Mouse (Mus musculus): ENCODE results near the gene Aff4. TPM values are rescaled to one million over a fixed set of nuclear protein-coding genes. Genes with fewer than 3 reads are reported as not detected.
A peak's percentile ranks its signal among the peaks of the same experiment; 100 is the strongest.
"Not testable (repeated sequence)": the region's sequence is repeated elsewhere in the genome, so short reads cannot be mapped to it uniquely, and the experiment has no call there.

Aff4 gene
- total RNA-seq, 1 experiment from 2014 or later = 183 TPM

DNA sequence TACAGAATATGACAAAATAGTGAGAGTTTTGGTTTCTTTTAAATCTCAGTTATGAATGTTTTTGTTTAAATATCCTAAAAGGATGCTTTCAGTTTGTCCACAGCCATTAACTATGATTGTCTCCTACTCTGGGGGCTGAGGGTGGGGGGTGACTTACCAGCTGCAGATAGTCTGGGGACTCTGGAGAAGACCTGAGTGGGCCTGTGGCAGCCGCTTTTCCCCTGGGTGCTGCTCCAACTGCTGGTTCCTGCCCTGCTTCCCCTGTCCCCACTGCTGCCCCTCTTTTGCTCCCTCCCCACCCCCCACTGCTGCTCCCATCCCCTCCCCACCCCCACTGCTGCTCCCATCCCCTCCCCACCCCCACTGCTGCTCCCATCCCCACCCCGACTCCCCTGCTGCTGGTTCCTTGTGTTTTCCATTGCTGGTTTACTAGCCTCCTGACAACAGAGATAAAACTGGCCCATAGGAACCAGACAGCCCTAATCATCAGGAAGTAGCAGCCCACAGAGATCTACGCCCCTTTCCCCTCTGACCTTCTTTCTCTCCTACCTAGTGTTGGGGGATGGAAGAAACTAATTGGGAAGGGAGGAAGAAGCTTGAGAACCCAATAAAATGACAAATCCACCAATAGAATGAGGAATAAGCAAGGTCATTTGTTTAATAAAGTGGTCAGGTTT, 15.0 kb upstream of the Aff4 start:
- no peak for ATAC-seq (ENCODE audit: extremely low read depth, insufficient number of reproducible peaks, low FRiP score, poor library complexity, severe bottlenecking)

DNA sequence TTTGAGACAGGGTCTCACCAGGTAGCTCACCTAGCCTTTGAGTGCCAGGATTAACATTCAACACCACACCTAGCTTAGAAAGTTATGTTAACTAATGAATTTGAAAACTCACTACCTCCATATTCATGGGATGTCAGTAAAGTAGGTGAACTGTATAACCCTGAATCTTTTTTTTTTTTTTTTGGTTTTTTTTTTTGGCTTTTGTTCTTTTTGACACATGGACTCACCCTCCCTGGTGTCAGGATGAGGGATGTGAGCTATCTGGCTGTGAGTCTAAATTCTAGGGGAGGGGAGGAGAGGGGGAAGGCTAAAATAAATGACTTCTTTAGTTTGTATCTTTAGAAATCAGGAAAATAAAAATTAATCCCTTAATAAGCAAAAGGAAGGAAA, 14.5 kb upstream of the Aff4 start:
- ATAC-seq (ENCODE audit: extremely low read depth, insufficient number of reproducible peaks, low FRiP score, poor library complexity, severe bottlenecking) = no peak

- ATAC-seq (ENCODE audit: extremely low read depth, insufficient number of reproducible peaks, low FRiP score, poor library complexity, severe bottlenecking) = no peak
Measured at GRCm38 (mm10) chr11:53336924-53337323, 13.7 kb upstream of the Aff4 start.

GRCm38 (mm10) chr11:53337684-53338083, 12.9 kb upstream of the Aff4 start:
- no peak for ATAC-seq (ENCODE audit: extremely low read depth, insufficient number of reproducible peaks, low FRiP score, poor library complexity, severe bottlenecking)

GRCm38 (mm10) chr11:53341019-53341418, 9.6 kb upstream of the Aff4 start:
- ATAC-seq (ENCODE audit: extremely low read depth, insufficient number of reproducible peaks, low FRiP score, poor library complexity, severe bottlenecking) = not testable (repeated sequence)

GRCm38 (mm10) chr11:53342711-53343110, 7.9 kb upstream of the Aff4 start:
- ATAC-seq (ENCODE audit: extremely low read depth, insufficient number of reproducible peaks, low FRiP score, poor library complexity, severe bottlenecking) = peak; percentile 91

DNA sequence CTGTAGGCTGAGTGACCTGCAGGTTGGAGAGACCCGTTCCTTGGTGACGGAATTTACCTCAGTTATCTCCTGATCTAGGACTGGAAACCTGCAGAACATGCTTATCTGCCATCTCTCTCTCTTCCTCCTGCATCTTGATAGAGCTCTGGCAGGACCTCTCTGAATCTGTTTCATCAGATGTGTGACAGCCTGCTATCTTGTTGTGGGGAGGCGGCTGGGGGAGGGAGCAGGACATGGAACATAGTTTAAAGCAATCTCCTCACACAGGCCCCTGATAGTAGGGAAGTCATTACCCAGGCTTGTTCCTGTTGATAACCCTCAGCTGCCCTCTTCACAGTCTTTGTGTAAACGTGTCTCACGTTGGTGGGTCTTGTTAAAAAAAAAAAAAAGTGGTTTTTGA, 5.3 kb upstream of the Aff4 start:
- ATAC-seq (ENCODE audit: extremely low read depth, insufficient number of reproducible peaks, low FRiP score, poor library complexity, severe bottlenecking) = no peak

GRCm38 (mm10) chr11:53345738-53346137, 4.9 kb upstream of the Aff4 start:
- no peak for ATAC-seq (ENCODE audit: extremely low read depth, insufficient number of reproducible peaks, low FRiP score, poor library complexity, severe bottlenecking)

DNA sequence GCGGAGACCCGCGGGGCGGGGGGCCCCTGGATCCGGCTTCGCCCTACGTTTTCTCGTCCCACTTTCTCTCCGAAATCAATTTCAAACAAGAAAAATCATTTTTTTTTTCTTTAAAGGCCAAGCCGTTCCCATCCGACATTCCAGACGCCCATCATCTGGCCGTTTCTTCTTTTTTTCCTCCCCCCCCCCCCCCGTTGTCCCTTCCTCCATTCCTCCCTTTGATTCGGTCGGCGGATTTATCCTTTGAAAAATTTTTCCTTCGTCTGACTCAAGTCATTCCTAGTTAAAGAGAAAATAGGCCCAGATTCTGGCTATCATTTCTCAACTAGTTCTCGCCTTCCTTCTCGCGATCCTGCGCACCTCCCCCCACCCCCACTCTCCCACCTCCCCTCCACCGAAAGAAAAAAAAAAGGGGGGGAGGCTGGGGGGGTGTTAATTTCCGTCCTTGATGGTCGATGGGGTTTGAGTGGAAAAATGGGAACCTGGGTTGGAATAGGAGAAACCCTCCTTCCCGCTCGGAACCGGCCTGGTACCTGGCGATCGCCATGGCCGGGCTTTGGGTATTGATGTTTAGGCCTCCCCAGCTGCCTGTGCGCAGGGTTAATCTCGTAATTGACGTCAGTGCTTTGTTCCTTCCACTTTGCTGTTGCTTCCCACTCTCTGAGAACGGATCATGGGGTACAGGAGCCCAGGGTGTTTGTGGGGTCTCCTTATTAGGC, 750 bp downstream of the Aff4 start:
- peak; percentile 35; the same call in 1 of the 2 replicates for ATAC-seq (ENCODE audit: extremely low read depth, insufficient number of reproducible peaks, low FRiP score, poor library complexity, severe bottlenecking)

DNA sequence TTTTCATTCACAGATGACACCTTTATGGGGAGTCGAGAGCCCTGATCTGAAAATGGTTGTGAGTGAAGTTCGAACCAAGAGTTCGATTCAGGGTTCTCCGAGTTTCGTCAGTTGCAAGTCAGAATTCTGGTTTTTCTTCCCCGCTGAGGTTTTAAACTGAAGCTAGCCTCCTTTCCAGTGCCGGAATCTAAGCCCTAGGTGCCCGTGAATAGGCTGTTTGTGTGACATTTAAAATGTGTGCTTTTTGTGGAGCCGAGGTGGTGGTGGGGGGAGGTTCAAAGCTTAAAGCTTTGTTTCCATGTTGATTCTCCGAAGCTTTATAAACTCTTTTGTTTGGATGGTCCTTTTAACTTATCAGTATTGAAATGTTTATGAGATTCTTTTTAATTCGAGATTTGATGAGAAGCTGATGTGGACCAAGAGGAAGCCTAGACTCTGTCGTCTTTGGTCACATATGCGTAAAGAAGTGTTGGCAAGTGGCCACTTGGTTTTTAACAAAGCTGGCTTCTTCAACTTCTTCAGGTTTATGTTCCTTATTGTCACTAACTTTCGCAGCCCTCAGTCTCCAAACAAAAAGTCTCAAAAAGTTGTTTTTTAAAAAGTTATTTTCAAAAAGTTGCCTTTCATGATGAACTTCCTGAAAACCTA, 1.4 kb downstream of the Aff4 start:
- ATAC-seq (ENCODE audit: extremely low read depth, insufficient number of reproducible peaks, low FRiP score, poor library complexity, severe bottlenecking) = no peak

- no peak for ATAC-seq (ENCODE audit: extremely low read depth, insufficient number of reproducible peaks, low FRiP score, poor library complexity, severe bottlenecking)
Measured at GRCm38 (mm10) chr11:53358504-53359155, 8.0 kb downstream of the Aff4 start.

DNA sequence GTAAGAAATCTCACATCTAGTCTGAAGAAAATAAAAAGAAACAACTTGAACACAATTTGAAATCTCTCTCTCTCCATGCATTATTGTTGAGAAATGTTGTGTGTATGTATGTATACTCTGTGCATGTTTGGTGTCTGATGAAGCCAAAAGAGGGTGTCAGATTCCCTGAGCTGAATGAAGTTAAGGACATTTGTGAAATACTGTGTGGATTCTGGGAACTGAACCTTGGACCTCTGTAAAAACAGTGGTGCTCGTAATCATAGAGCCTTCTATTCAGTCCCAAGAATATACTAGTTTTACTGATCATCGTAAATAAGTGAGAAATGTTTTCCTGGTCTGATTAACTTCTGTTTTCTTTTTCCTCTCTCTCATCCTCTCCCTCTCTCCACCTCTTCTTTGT, 16.4 kb downstream of the Aff4 start:
- no peak for ATAC-seq (ENCODE audit: extremely low read depth, insufficient number of reproducible peaks, low FRiP score, poor library complexity, severe bottlenecking)

DNA sequence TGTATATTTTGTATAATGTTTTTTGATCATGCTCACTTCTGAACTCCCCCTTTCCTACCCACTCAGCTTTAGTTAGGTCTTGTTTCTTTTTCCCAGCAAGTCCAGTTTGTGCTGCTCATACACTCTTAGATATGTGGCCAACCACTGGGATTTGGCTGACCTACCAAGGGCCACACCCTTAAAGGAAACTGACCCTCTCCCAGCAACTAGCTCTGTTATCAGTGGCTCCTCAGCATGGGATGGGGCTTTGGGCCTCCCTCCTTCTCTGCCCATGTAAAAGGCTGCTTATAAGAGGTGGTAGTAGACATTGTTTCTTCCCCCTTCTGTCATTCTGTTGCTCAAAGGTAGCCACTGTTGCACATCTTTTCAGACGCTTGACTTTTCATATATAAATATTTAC, 28.3 kb downstream of the Aff4 start:
- ATAC-seq (ENCODE audit: extremely low read depth, insufficient number of reproducible peaks, low FRiP score, poor library complexity, severe bottlenecking) = no peak

- no peak for ATAC-seq (ENCODE audit: extremely low read depth, insufficient number of reproducible peaks, low FRiP score, poor library complexity, severe bottlenecking)
Measured at GRCm38 (mm10) chr11:53383758-53384428, 33.3 kb downstream of the Aff4 start.

DNA sequence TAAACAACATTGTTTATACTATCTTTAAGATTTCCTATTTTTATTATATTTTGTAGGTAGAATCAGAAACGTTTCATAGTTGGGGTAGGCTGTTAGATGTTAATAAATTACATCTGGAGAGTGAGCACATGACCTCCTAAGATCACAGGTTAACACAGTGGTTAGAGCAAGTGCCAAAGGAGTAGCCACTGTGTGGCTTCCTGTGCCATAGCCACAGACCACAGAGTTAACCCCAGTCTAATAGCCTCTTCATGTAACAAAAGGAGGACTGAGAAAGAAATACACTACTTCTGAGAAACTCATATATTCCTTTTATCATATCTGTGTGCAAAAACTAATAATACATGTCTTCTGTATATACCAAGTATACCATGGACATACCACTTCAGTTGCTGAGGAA, 43.2 kb downstream of the Aff4 start:
- no peak for ATAC-seq (ENCODE audit: extremely low read depth, insufficient number of reproducible peaks, low FRiP score, poor library complexity, severe bottlenecking)

DNA sequence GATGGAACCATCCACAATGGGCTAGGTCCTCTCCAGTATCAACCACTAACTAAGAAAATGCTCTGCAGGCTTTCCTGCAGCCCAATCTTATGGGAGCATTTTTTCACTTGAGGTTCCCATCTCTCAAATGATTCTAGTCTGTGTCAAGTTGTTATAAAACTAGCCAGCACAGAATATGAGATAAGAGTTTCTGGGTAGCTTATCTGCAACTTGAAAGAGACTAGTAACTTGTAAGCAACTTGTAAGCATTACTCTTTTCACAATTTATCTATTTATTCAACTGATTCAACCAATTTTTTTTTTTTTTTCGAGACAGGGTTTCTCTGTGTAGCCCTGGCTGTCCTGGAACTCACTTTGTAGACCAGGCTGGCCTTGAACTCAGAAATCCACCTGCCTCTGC, 53.0 kb downstream of the Aff4 start:
- no peak for ATAC-seq (ENCODE audit: extremely low read depth, insufficient number of reproducible peaks, low FRiP score, poor library complexity, severe bottlenecking)

DNA sequence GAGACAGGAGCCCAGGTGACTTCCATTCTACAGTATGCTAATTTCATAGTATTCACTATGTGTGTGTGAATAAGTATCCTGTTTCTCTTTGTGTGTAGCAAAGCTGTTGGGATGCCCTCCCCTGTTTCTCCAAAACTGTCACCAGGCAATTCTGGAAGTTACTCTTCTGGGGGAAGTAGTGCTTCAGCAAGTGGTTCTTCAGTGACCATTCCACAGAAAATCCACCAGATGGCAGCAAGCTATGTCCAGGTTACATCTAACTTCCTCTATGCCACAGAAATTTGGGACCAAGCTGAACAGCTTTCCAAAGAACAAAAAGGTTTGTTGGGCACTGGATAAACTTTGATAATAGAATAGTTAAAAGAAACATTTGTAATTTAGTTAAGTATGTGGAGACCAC, 61.1 kb downstream of the Aff4 start:
- ATAC-seq (ENCODE audit: extremely low read depth, insufficient number of reproducible peaks, low FRiP score, poor library complexity, severe bottlenecking) = 0 out of 2 replicates have a peak, but pooled peaks have one; percentile 26

- ATAC-seq (ENCODE audit: extremely low read depth, insufficient number of reproducible peaks, low FRiP score, poor library complexity, severe bottlenecking) = no peak
Measured at GRCm38 (mm10) chr11:53413871-53414270, 63.2 kb downstream of the Aff4 start.

DNA sequence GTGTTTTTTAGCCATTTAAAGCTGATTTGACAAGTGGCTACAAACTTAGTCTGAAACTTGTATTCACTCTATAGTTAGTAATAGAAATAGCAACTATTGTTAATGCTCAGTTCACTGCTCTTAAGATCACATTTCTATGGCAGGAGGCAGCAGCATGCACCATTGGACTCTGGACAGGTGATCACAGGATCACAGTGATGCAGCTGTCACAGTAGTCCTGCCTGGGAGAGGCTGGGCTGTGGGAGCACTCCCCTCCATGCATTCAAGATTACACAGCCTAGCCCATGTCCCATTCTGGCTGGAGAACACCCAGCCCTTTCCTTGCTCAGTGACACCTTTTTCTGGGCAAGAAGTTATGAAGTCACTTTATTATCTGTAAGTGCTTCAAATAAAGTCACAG, 67.4 kb downstream of the Aff4 start:
- ATAC-seq (ENCODE audit: extremely low read depth, insufficient number of reproducible peaks, low FRiP score, poor library complexity, severe bottlenecking) = no peak

Data from neutrophil, adult 5-6 weeks (primary cell).